Mouse (Mus musculus): Measurements from ENCODE around the gene Pigr. TPM values are rescaled to one million over a fixed set of nuclear protein-coding genes. Genes with fewer than 3 reads are reported as not detected.

Gene Pigr
- polyA plus RNA-seq, 1 experiment from 2014 or later, result not detected

- Histone ChIP-seq H3K4me2 (no peak within 1 kb of the TSS), H3K36me3 (replicated peaks) (no peaks in the 10 kb centered on the region), H3K9ac (no peak within 1 kb of the TSS), H3K4me3 (replicated peaks) (no peak within 1 kb of the TSS), H3K4me1 (no peaks in the 10 kb centered on the region), H3K27ac (no peak within 1 kb of the TSS), H3K9me3 (no peaks in the 10 kb centered on the region), H3K27me3 (no peaks in the 10 kb centered on the region)
- 81% methylated on average over 7 of the region's 7 CpGs for WGBS
- ATAC-seq (ENCODE audit: low FRiP score), result no peak
Measured at GRCm38 (mm10) chr1:130865541-130866221, 39.2 kb downstream of the Pigr start, which contains the start of gene Fcmr. Fcmr (plus strand) TSS chr1:130865669.

DNA sequence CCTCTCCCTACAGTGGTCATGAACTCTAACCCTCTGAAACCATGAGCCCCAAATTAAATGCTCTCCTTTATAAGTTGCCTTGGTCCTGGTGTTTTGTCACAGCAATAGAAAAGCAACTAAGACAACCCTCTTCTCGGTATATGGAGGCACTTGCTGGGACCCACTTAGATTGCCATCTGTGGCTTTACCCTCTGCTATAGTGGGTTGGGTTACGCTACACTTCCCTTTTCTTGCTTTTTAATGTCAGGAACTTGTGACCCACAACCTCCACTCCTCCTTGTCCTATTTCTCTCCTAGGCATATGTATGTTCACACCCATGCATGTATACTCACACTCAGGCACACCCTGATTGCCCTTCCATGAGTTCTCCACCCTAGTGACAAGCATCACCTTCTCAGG lies 46.4 kb downstream of the Pigr start:
- Histone ChIP-seq H3K36me3 (replicated peaks) (no peaks in the 10 kb centered on the region), H3K4me2 (no peak overlapping the region), H3K9me3 (no peaks in the 10 kb centered on the region), H3K27me3 (peaks cover 8% of the 10 kb centered on the region), H3K27ac (no peak overlapping the region), H3K4me1 (peaks cover 1% of the 10 kb centered on the region), H3K9ac (no peak overlapping the region), H3K4me3 (replicated peaks) (no peak overlapping the region)
- no peak for ATAC-seq (ENCODE audit: low FRiP score)
- 83% methylated on average over 2 of the region's 2 CpGs for WGBS

DNA sequence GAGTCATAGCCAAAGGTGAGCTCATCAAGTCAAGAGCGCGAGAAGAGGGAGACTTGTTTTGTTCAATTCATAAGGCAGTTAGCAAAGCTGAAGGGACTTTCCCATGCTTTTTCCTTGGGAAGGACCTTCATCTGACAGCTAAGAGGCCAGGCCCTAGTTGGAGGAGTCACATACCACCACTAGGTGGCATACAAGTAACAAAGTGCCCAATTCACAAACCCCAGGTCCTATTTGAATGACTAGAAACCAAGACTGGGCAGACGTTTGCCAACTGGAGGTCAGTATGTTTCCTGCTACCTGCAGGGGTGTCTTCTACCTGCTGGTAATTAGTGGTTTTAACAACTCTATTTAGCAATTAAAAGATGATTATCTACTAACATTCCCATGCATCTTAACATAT lies 48.7 kb downstream of the Pigr start:
- H3K4me3 ChIP-seq (replicated peaks), result no peak overlapping the region
- H3K4me2 ChIP-seq, result no peak overlapping the region
- 47% methylated on average over 3 of the region's 3 CpGs for WGBS
- H3K36me3 ChIP-seq (replicated peaks), result no peaks in the 10 kb centered on the region
- H3K9ac ChIP-seq, result no peak overlapping the region
- no peak for ATAC-seq (ENCODE audit: low FRiP score)
- no peaks in the 10 kb centered on the region for H3K9me3 ChIP-seq
- H3K4me1 ChIP-seq, result peaks cover 8% of the 10 kb centered on the region
- H3K27ac ChIP-seq, result no peak overlapping the region
- H3K27me3 ChIP-seq, result peaks cover 28% of the 10 kb centered on the region

- Histone ChIP-seq H3K9me3 (no peaks in the 10 kb centered on the region), H3K4me3 (replicated peaks) (no peak overlapping the region), H3K36me3 (replicated peaks) (no peaks in the 10 kb centered on the region), H3K27me3 (peaks cover 32% of the 10 kb centered on the region), H3K9ac (no peak overlapping the region), H3K4me1 (peaks cover 8% of the 10 kb centered on the region), H3K27ac (no peak overlapping the region), H3K4me2 (no peak overlapping the region)
- WGBS, result 79% methylated on average over 3 of the region's 3 CpGs
- no peak for ATAC-seq (ENCODE audit: low FRiP score)
Measured at GRCm38 (mm10) chr1:130875910-130876309, 49.4 kb downstream of the Pigr start.

DNA sequence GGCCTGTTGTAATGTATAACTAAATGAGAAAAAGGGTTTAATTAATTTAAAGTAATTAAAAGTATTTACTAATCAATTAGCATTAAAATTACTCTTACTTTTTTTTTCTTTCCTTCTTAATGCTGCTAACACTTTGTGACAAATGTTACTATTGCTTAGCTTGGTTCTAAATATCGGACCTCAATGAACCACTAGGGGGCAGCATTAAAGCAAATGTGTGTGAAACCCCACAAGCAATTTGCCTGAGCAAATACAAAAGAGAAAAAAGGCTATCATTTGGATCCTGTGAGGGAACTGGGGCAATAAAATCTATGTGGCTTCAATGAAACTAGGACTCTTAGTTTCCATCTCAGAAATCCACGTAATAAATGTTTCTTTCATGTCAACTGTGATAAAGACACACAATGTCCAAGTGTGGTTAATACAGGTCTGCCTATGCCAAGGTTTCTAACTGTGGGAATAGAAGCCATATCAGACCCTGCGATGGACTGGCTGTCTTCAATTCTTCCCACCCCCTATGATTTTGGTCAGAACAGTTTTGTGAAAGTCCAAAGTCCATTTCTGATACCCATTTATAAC lies 50.5 kb downstream of the Pigr start:
- H3K4me3 ChIP-seq (replicated peaks), result no peak overlapping the region
- peaks cover 8% of the 10 kb centered on the region for H3K4me1 ChIP-seq
- H3K36me3 ChIP-seq (replicated peaks), result no peaks in the 10 kb centered on the region
- peaks cover 32% of the 10 kb centered on the region for H3K27me3 ChIP-seq
- no peaks in the 10 kb centered on the region for H3K9me3 ChIP-seq
- no peak overlapping the region for H3K4me2 ChIP-seq
- H3K27ac ChIP-seq, result no peak overlapping the region
- whole genome bisulfite sequencing, result 21% methylated on average over 3 of the region's 3 CpGs
- H3K9ac ChIP-seq, result no peak overlapping the region
- no peak for ATAC-seq (ENCODE audit: low FRiP score)

DNA sequence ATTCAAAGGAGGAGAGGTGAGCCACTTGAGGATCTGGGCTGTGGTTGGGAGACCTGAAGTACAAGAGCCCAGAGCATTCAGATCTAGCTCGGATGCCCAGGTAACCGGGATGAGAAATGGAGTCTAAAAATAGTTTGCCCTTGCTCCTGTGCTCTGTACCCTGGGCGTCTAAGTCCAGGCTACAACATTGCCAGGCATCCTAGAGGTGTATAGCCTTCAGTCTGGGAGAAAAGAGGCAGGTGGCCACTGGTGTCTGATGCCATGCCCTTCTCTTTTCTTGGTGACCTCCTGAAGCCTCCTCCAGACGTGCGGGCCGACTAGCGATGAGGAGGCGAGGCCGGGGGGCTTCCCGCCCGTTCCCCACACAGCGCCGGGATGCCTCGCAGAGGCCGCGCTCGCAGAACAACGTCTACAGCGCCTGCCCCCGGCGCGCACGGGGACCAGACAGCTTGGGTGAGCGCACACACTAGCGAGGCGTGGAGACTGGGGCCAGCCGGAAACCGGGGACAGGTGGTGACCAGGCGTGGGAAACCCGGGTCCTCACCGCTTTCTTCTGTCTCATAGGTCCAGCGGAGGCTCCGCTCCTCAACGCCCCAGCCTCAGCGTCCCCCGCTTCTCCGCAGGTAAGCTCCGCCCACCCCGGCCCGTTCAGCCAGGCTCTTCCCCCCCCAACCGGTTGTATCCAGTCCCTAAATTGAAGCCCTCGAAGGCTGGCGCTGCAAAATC lies 51.6 kb downstream of the Pigr start:
- 2% methylated on average over 43 of the region's 43 CpGs for WGBS
- Histone ChIP-seq H3K4me1 (peaks cover 8% of the 10 kb centered on the region), H3K27ac (no peak overlapping the region), H3K36me3 (replicated peaks) (no peaks in the 10 kb centered on the region), H3K4me3 (replicated peaks) (peak overlapping the region; percentile 46), H3K4me2 (peak overlapping the region; percentile 95), H3K27me3 (peaks cover 36% of the 10 kb centered on the region), H3K9ac (peak overlapping the region; percentile 52), H3K9me3 (no peaks in the 10 kb centered on the region)
- ATAC-seq (ENCODE audit: low FRiP score), result peak; percentile 67

GRCm38 (mm10) chr1:130879927-130880326 lies 53.4 kb downstream of the Pigr start:
- no peak for ATAC-seq (ENCODE audit: low FRiP score)
- H3K9ac ChIP-seq, result no peak overlapping the region
- peaks cover 36% of the 10 kb centered on the region for H3K27me3 ChIP-seq
- H3K4me1 ChIP-seq, result peaks cover 8% of the 10 kb centered on the region
- H3K27ac ChIP-seq, result no peak overlapping the region
- H3K4me3 ChIP-seq (replicated peaks), result no peak overlapping the region
- 92% methylated on average over 7 of the region's 7 CpGs for WGBS
- H3K36me3 ChIP-seq (replicated peaks), result no peaks in the 10 kb centered on the region
- no peak overlapping the region for H3K4me2 ChIP-seq
- no peaks in the 10 kb centered on the region for H3K9me3 ChIP-seq

- ATAC-seq (ENCODE audit: low FRiP score), result no peak
- 88% methylated on average over 4 of the region's 4 CpGs for WGBS
- no peak overlapping the region for H3K27ac ChIP-seq
- H3K36me3 ChIP-seq (replicated peaks), result no peaks in the 10 kb centered on the region
- H3K4me1 ChIP-seq, result peaks cover 4% of the 10 kb centered on the region
- H3K9me3 ChIP-seq, result no peaks in the 10 kb centered on the region
- H3K4me2 ChIP-seq, result no peak overlapping the region
- H3K9ac ChIP-seq, result no peak overlapping the region
- H3K4me3 ChIP-seq (replicated peaks), result no peak overlapping the region
- peaks cover 26% of the 10 kb centered on the region for H3K27me3 ChIP-seq
Measured at GRCm38 (mm10) chr1:130883146-130883545, 56.7 kb downstream of the Pigr start.

DNA sequence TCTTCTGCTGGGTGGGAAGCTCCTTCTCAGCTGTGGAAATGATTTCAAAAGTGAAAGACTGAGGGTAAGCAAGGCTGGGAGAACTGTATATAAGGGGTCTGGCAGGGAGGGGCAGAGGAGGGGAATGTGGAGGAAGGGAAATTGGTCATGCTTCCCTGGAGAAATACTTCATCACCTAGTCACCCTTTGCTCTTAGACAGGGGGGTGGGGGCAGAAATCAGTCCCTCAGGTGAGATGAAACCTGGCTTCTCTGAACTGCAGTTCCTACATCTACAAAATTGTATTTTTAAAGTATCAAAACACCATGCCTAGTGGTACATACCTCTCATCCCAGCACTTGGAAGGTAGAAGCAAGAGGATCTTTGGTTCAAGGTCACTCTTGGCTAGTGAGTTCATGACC lies 60.9 kb downstream of the Pigr start, which contains the start of gene Il24:
Gene Il24, minus strand, starts transcription at position 101 of the 400 bp plus-strand sequence.
- Histone ChIP-seq H3K4me1 (no peaks in the 10 kb centered on the region), H3K9me3 (no peaks in the 10 kb centered on the region), H3K27ac (no peak within 1 kb of the TSS), H3K4me3 (replicated peaks) (no peak within 1 kb of the TSS), H3K36me3 (replicated peaks) (no peaks in the 10 kb centered on the region), H3K4me2 (no peak within 1 kb of the TSS), H3K27me3 (0 out of 2 replicates have a peak, but pooled peaks cover 2% of the 10 kb centered on the region), H3K9ac (no peak within 1 kb of the TSS)
- no peak for ATAC-seq (ENCODE audit: low FRiP score)

DNA sequence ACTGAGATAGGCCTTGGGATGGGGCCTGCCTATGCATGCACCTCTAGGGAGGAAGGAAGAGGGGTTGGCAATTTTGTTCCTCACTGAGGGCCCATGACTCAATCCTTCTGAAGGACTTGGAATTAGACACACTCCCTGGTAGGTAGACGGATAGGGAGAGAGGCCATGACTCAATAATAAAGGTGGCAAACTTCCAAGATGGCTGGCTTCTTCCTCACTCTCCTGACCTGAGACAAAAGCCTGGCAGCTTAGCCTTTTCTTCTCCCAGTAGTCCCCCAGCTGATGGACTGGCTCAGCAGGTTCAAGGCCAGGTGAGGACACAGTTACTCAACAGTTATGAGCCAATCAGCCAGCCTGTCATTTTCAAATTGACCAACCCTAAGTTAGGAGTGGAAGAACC lies 66.0 kb downstream of the Pigr start:
- no peak overlapping the region for H3K4me3 ChIP-seq (replicated peaks)
- H3K27me3 ChIP-seq, result no peaks in the 10 kb centered on the region
- no peak overlapping the region for H3K9ac ChIP-seq
- no peak for ATAC-seq (ENCODE audit: low FRiP score)
- 0 out of 2 replicates have a peak, but pooled peaks cover 2% of the 10 kb centered on the region for H3K4me1 ChIP-seq
- H3K9me3 ChIP-seq, result no peaks in the 10 kb centered on the region
- H3K4me2 ChIP-seq, result no peak overlapping the region
- WGBS, result 89% methylated on average over 1 of the region's 1 CpGs
- no peak overlapping the region for H3K27ac ChIP-seq
- no peaks in the 10 kb centered on the region for H3K36me3 ChIP-seq (replicated peaks)

DNA sequence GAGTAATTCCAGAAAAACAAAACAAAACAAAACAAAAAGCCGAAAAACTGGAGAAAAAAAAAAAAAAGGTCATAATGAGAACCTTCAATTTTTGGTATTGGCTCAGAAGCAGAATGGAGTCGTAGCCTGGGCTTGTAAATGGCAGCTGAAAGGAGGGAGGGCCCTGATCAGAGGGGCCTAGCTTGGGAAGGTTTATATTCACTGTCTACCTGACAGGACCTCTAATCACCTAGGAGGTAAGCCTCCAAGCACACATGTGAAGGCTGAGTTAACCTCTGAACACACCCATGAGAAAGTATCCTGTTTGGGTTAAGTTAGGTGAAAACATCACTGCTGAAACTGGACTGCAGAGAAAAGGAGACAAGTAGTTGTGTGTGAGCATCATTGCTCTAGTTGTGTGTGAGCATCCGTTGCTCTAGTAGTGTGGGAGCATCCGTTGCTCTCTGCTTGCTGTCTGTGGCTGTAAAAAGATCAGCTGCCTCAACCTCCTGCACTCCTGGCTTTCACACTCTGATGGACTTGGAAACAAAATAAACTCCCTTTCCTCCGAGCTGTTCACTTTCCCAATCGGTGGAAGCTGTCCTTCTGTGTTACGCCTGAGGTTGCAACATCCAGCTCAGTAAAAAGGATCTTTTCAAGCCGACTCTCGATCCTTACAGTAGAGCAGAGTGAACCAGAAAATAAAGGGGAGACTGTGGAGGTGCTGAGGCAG lies 67.0 kb downstream of the Pigr start:
- no peak overlapping the region for H3K4me3 ChIP-seq (replicated peaks)
- H3K4me2 ChIP-seq, result no peak overlapping the region
- WGBS, result 68% methylated on average over 9 of the region's 9 CpGs
- H3K36me3 ChIP-seq (replicated peaks), result no peaks in the 10 kb centered on the region
- no peak overlapping the region for H3K9ac ChIP-seq
- ATAC-seq (ENCODE audit: low FRiP score), result no peak
- no peaks in the 10 kb centered on the region for H3K27me3 ChIP-seq
- no peak overlapping the region for H3K27ac ChIP-seq
- H3K9me3 ChIP-seq, result no peaks in the 10 kb centered on the region
- H3K4me1 ChIP-seq, result 0 out of 2 replicates have a peak, but pooled peaks cover 2% of the 10 kb centered on the region

- ATAC-seq (ENCODE audit: low FRiP score), result no peak
- Histone ChIP-seq H3K4me2 (no peak overlapping the region), H3K4me1 (0 out of 2 replicates have a peak, but pooled peaks cover 2% of the 10 kb centered on the region), H3K27me3 (no peaks in the 10 kb centered on the region), H3K27ac (no peak overlapping the region), H3K36me3 (replicated peaks) (no peaks in the 10 kb centered on the region), H3K9me3 (no peaks in the 10 kb centered on the region), H3K9ac (no peak overlapping the region), H3K4me3 (replicated peaks) (no peak overlapping the region)
- 25% methylated on average over 6 of the region's 6 CpGs for WGBS
Measured at GRCm38 (mm10) chr1:130894468-130894867, 68.0 kb downstream of the Pigr start.

All from forebrain, embryonic 12.5 days (tissue).